Mouse (Mus musculus) myocyte (in vitro differentiated cells): ENCODE results near the gene Fam25c. TPM values are rescaled to one million over a fixed set of nuclear protein-coding genes. Genes with fewer than 3 reads are reported as not detected.
"Not testable (repeated sequence)": the region's sequence is repeated elsewhere in the genome, so short reads cannot be mapped to it uniquely, and the experiment has no call there.

Source experiments
- H3K27me3 ChIP-seq: one replicate; pipeline ENCODE4 v1.6.1; 2011; ENCODE audit not compliant: control insufficient read depth, insufficient read depth, insufficient read length
- H3K36me3 ChIP-seq: one replicate; pipeline ENCODE4 v1.6.1; 2011; ENCODE audit not compliant: control insufficient read depth, insufficient read depth
- H3K4me2 ChIP-seq: one replicate; pipeline ENCODE4 v1.6.1; 2011; ENCODE audit warnings: low read depth, control low read depth
- H3K4me3 ChIP-seq: one replicate; pipeline ENCODE4 v1.5.1; 2011; ENCODE audit warnings: mild to moderate bottlenecking, control low read depth, moderate library complexity
- H3K79me2 ChIP-seq: one replicate; pipeline ENCODE4 v1.6.1; 2011; ENCODE audit not compliant: control insufficient read depth, insufficient read depth
- H3ac ChIP-seq: one replicate; pipeline ENCODE4 v1.6.1; 2011; ENCODE audit not compliant: control insufficient read depth, insufficient read length
- CEBPB ChIP-seq: IDR thresholded peaks from 2 replicates; pipeline ENCODE4 v1.6.1; 2011; ENCODE audit warnings: mild to moderate bottlenecking, moderate library complexity; ENCODE audit not compliant: poor library complexity, insufficient read depth, severe bottlenecking
- E2F4 ChIP-seq: IDR thresholded peaks from one replicate; pipeline ENCODE4 v1.6.1; 2011; ENCODE audit warnings: mild to moderate bottlenecking, control low read depth, moderate library complexity; ENCODE audit not compliant: insufficient read depth
- MAX ChIP-seq: IDR thresholded peaks from one replicate; pipeline ENCODE4 v1.6.1; 2011; ENCODE audit warnings: low read depth, mild to moderate bottlenecking, control low read depth
- MYOD1 ChIP-seq, 3 experiments: IDR thresholded peaks; one replicate each; pipeline ENCODE4 v1.6.1; 2011; ENCODE audit warnings: control low read depth in 2 of 3, low read depth in 2 of 3, mild to moderate bottlenecking in 2 of 3, moderate library complexity in 1 of 3; ENCODE audit not compliant: insufficient read length in 2 of 3, control insufficient read depth in 1 of 3
- MYOG ChIP-seq, 3 experiments: IDR thresholded peaks; one replicate each; pipeline ENCODE4 v1.6.1; 2011; ENCODE audit warnings: control low read depth in 2 of 3, low read depth in 2 of 3, mild to moderate bottlenecking in 2 of 3; ENCODE audit not compliant: insufficient read length in 2 of 3, control insufficient read depth in 1 of 3, insufficient read depth in 1 of 3
- POLR2A ChIP-seq: IDR thresholded peaks from one replicate; pipeline ENCODE4 v1.6.1; 2011; ENCODE audit warnings: low read depth, mild to moderate bottlenecking, control low read depth, moderate library complexity; ENCODE audit not compliant: insufficient read length
- POLR2AphosphoS2 ChIP-seq: IDR thresholded peaks from one replicate; pipeline ENCODE4 v1.6.1; 2011; ENCODE audit warnings: low read depth, control low read depth; ENCODE audit not compliant: insufficient read length
- REST ChIP-seq: IDR thresholded peaks from one replicate; pipeline ENCODE4 v1.6.1; 2011; ENCODE audit warnings: mild to moderate bottlenecking, control low read depth, moderate library complexity; ENCODE audit not compliant: insufficient read depth, insufficient read length
- SRF ChIP-seq: IDR thresholded peaks from one replicate; pipeline ENCODE4 v1.6.1; 2011; ENCODE audit warnings: low read depth; ENCODE audit not compliant: control insufficient read depth, insufficient read length
- TCF12 ChIP-seq: IDR thresholded peaks from one replicate; pipeline ENCODE4 v1.6.1; 2011; ENCODE audit warnings: mild to moderate bottlenecking, control low read depth; ENCODE audit not compliant: poor library complexity, insufficient read depth, severe bottlenecking
- TCF3 ChIP-seq: IDR thresholded peaks from one replicate; pipeline ENCODE4 v1.6.1; 2011; ENCODE audit warnings: low read depth, control low read depth; ENCODE audit not compliant: insufficient read length
- USF1 ChIP-seq: IDR thresholded peaks from one replicate; pipeline ENCODE4 v1.6.1; 2011; ENCODE audit warnings: low read depth, mild to moderate bottlenecking, control low read depth, moderate library complexity
- polyA plus RNA-seq: library from polyadenylated mRNA; unstranded; fragments of >200 nt; fragmentation: generic; extraction: Trizol; gene quantifications from one replicate; pipeline ENCODE4 v1.2.1, GENCODE M21; 2012; ENCODE audit warnings: missing spikeins

Gene Fam25c
- polyA plus RNA-seq, 1 experiment = not detected

DNA sequence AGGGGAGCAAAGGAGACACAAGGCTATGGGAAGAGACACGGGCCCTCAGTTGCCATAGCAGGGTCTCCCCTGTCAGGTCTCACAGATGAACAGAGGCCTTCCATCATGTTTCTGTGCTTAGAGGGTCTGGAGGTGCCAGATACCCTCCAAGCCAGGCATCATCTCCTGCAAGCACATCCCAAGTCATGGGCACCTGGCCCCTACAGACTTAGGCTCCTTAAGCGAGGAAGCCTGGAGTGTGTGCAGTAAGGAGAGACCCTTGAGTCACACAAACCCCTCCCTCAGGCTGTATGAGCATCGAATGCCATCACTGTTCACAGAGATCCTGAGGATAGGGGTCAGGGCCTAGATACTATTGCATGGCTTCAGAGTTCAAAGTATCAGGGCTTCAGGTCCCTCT is 15.7 kb upstream of the Fam25c start:
- TF ChIP-seq POLR2A (no peak), SRF (no peak), CEBPB (no peak), USF1 (no peak), POLR2AphosphoS2 (no peak), TCF12 (no peak), MYOG (IDR thresholded peaks at IDR 0.05; ENCODE audit: control insufficient read depth in 1 of 3, insufficient read depth in 1 of 3, insufficient read length in 2 of 3, low read depth in 2 of 3) (no peak), E2F4 (no peak), MAX (no peak), REST (no peak), TCF3 (no peak), MYOD1 (IDR thresholded peaks at IDR 0.05; ENCODE audit: control insufficient read depth in 1 of 3, insufficient read length in 2 of 3, low read depth in 2 of 3) (no peak)
- H3K36me3 ChIP-seq = no peaks in the 10 kb centered on the region
- H3K79me2 ChIP-seq = no peaks in the 10 kb centered on the region
- no peak overlapping the region for H3K4me3 ChIP-seq
- H3K27me3 ChIP-seq = no peaks in the 10 kb centered on the region
- H3K4me2 ChIP-seq = no peak overlapping the region
- no peak overlapping the region for H3ac ChIP-seq

DNA sequence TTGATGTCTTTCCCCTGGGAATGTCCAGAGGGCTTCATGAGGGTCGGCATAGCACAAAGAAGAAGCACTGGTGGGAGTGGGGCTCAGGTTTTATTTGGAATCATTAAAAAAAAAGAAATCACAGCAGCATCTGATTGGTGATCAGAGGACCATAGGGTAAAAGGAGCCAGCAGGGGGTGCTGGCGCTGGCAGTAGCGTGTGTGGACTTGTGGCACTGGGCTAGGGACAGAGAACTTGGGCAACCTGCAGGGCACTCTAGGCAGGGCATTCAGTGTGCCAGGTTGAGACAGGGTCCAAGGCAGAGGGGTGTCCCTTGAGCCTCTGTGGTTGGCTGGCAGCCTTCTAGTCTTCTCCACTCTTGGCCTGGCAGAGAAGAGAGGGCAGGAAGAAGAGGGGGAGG is 15.0 kb upstream of the Fam25c start:
- Histone ChIP-seq H3ac (no peak overlapping the region), H3K4me2 (no peak overlapping the region), H3K27me3 (no peaks in the 10 kb centered on the region), H3K36me3 (no peaks in the 10 kb centered on the region), H3K4me3 (no peak overlapping the region), H3K79me2 (no peaks in the 10 kb centered on the region)
- TF ChIP-seq TCF3 (no peak), SRF (no peak), REST (no peak), E2F4 (no peak), CEBPB (no peak), USF1 (no peak), MYOG (IDR thresholded peaks at IDR 0.05; ENCODE audit: control insufficient read depth in 1 of 3, insufficient read depth in 1 of 3, insufficient read length in 2 of 3, low read depth in 2 of 3) (no peak), POLR2A (no peak), MAX (no peak), POLR2AphosphoS2 (no peak), MYOD1 (IDR thresholded peaks at IDR 0.05; ENCODE audit: control insufficient read depth in 1 of 3, insufficient read length in 2 of 3, low read depth in 2 of 3) (no peak), TCF12 (no peak)

DNA sequence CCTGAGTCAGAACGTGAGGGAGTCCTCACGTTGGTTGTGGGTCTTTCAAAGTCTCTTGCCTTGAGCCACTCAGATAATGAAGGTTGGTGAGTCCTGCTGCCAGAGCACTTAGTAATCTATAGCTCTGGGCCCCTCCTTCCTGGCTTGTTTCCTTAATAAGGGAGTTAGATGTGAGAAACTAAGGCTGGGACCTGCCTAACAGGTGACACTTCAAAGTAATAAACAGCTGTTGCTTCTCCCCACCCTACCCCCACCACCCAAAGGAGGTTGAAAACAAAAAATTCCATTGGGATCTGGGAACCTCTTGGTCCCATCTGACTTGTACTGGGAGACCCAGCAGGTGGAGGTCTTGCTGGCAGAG is 9.9 kb upstream of the Fam25c start:
- no peaks in the 10 kb centered on the region for H3K36me3 ChIP-seq
- H3K4me2 ChIP-seq = no peak overlapping the region
- no peak overlapping the region for H3ac ChIP-seq
- no peaks in the 10 kb centered on the region for H3K79me2 ChIP-seq
- TF ChIP-seq MAX (no peak), USF1 (no peak), POLR2A (no peak), CEBPB (no peak)
- no peak overlapping the region for H3K4me3 ChIP-seq
- no peaks in the 10 kb centered on the region for H3K27me3 ChIP-seq

- not testable (repeated sequence) for H3K27me3 ChIP-seq, H3K79me2 ChIP-seq, H3K36me3 ChIP-seq
- H3ac ChIP-seq = peak overlapping the region; percentile 11
- H3K4me2 ChIP-seq = peak overlapping the region; percentile 90
- peak overlapping the region; percentile 22 for H3K4me3 ChIP-seq
Measured at GRCm38 (mm10) chr14:34364254-34365146, 9.3 kb upstream of the Fam25c start.

- Histone ChIP-seq H3K4me2 (peak overlapping the region; percentile 90), H3K27me3 (no peaks in the 10 kb centered on the region), H3K36me3 (no peaks in the 10 kb centered on the region), H3ac (peak overlapping the region; percentile 11), H3K4me3 (peak overlapping the region; percentile 22), H3K79me2 (no peaks in the 10 kb centered on the region)
- TF ChIP-seq MAX = no peak
- TF ChIP-seq TCF12 = no peak
- TF ChIP-seq E2F4 = no peak
- TF ChIP-seq POLR2A = peak; percentile 68
- no peak for TF ChIP-seq CEBPB
- peak; percentile 57 for TF ChIP-seq POLR2AphosphoS2
- TF ChIP-seq USF1 = peak; percentile 67
- TF ChIP-seq MYOD1 (IDR thresholded peaks at IDR 0.05; ENCODE audit: control insufficient read depth in 1 of 3, insufficient read length in 2 of 3, low read depth in 2 of 3) = peak in 1 of 3 experiments; percentile 7
- TF ChIP-seq TCF3 = no peak
- no peak for TF ChIP-seq REST
- peak in 1 of 3 experiments; percentile 56 for TF ChIP-seq MYOG (IDR thresholded peaks at IDR 0.05; ENCODE audit: control insufficient read depth in 1 of 3, insufficient read depth in 1 of 3, insufficient read length in 2 of 3, low read depth in 2 of 3)
- TF ChIP-seq SRF = no peak
Measured at GRCm38 (mm10) chr14:34363490-34364253, 8.4 kb upstream of the Fam25c start.
